Mouse (Mus musculus) embryonic facial prominence, embryonic 15.5 days (tissue): ENCODE results near the gene Spata13. TPM values are rescaled to one million over a fixed set of nuclear protein-coding genes. Genes with fewer than 3 reads are reported as not detected.

Experiments used
- ATAC-seq: fragments of 200-750 bp; cut with Nextera tagmentation; 2 replicates; pipeline ENCODE4 v1.8.0; 2017; ENCODE audit warnings: low read depth, moderate TSS enrichment; ENCODE audit not compliant: insufficient number of reproducible peaks, low FRiP score, low TSS enrichment
- H3K27ac ChIP-seq: fragments of 300-500 bp; sonication (generic); replicated peaks from 2 replicates; pipeline ENCODE4 v1.5.1; 2015; ENCODE audit warnings: mild to moderate bottlenecking, inconsistent platforms
- H3K27me3 ChIP-seq: fragments of 300-500 bp; sonication (generic); 2 replicates; pipeline ENCODE4 v1.6.1; 2015; ENCODE audit warnings: inconsistent platforms
- H3K36me3 ChIP-seq: fragments of 300-500 bp; sonication (generic); 2 replicates; pipeline ENCODE4 v1.6.1; 2015; ENCODE audit warnings: mild to moderate bottlenecking, inconsistent platforms
- H3K4me1 ChIP-seq: fragments of 300-500 bp; sonication (generic); 2 replicates; pipeline ENCODE4 v1.6.1; 2015; ENCODE audit warnings: inconsistent platforms
- H3K4me2 ChIP-seq: fragments of 300-500 bp; sonication (generic); replicated peaks from 2 replicates; pipeline ENCODE4 v1.6.1; 2015; ENCODE audit warnings: mild to moderate bottlenecking, inconsistent platforms
- H3K4me3 ChIP-seq: fragments of 300-500 bp; sonication (generic); replicated peaks from 2 replicates; pipeline ENCODE4 v1.5.1; 2015; ENCODE audit warnings: mild to moderate bottlenecking, inconsistent platforms
- H3K9ac ChIP-seq: fragments of 300-500 bp; sonication (generic); 2 replicates; pipeline ENCODE4 v1.6.1; 2015; ENCODE audit warnings: inconsistent platforms
- H3K9me3 ChIP-seq: fragments of 300-500 bp; sonication (generic); replicated peaks from 2 replicates; pipeline ENCODE4 v1.6.1; 2016; ENCODE audit warnings: inconsistent platforms
- WGBS: fragments of 180-500 bp; shearing (Covaris S2); methylation state at CpG from one replicate; pipeline ENCODE4 v1.1.7; 2015; 5-methylcytosine and 5-hydroxymethylcytosine counted together
- polyA plus RNA-seq: library from polyadenylated mRNA; unstranded; fragments of >200 nt; fragmentation: Nextera tagmentation; extraction: Ambion mirVana; gene quantifications from 2 replicates; pipeline ENCODE4 v1.2.1, GENCODE M21; 2015

Spata13 gene
- 15.3 and 16.1 TPM in 2 replicates for polyA plus RNA-seq

GRCm38 (mm10) chr14:60633961-60634864 is at the start of gene Spata13:
TSS of gene Spata13 (plus strand) at chr14:60634001.
- Histone ChIP-seq H3K9ac (peak within 1 kb of the TSS; percentile 39), H3K4me2 (peak within 1 kb of the TSS; percentile 99), H3K36me3 (no peaks in the 10 kb centered on the region), H3K27ac (peak within 1 kb of the TSS; percentile 70), H3K4me1 (peaks cover 35% of the 10 kb centered on the region), H3K4me3 (peak within 1 kb of the TSS; percentile 61), H3K9me3 (no peaks in the 10 kb centered on the region), H3K27me3 (no peaks in the 10 kb centered on the region; the same call in 1 of the 2 replicates)
- peak; percentile 90 for ATAC-seq
- under 1% methylated on average over 47 of the region's 50 CpGs for WGBS

- H3K9me3 ChIP-seq, result no peaks in the 10 kb centered on the region
- H3K36me3 ChIP-seq, result no peaks in the 10 kb centered on the region
- H3K4me2 ChIP-seq, result no peak overlapping the region
- ATAC-seq, result no peak
- no peak overlapping the region for H3K4me3 ChIP-seq
- no peak overlapping the region for H3K9ac ChIP-seq
- H3K4me1 ChIP-seq, result 0 out of 2 replicates have a peak, but pooled peaks cover 4% of the 10 kb centered on the region
- H3K27ac ChIP-seq, result no peak overlapping the region
- WGBS, result 50% methylated on average over 15 of the region's 15 CpGs
- no peaks in the 10 kb centered on the region for H3K27me3 ChIP-seq
Observed at GRCm38 (mm10) chr14:60586687-60587453, 46.9 kb upstream of the Spata13 start.

DNA sequence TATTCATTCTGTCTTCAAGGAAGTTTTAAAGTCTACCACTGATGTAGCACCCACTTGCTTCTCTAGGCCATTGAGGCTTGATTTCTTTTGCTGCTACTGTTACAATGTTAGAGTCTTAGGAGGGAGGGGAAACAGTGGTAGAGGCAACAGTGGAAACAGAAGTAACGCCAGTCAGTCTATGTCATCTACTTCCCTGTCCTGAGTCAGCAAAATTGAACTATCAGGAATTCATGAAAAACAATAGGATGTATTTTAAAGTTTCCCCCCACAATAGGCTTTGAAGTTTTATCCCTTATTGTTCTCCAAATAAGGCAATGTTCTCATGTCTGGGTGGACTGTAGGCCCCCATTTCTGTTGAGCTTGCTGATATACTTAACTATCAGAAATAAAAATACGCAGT is 44.8 kb upstream of the Spata13 start:
- WGBS, result 91% methylated on average over 2 of the region's 2 CpGs
- H3K4me2 ChIP-seq, result no peak overlapping the region
- peaks cover 11% of the 10 kb centered on the region; the same call in 1 of the 2 replicates for H3K4me1 ChIP-seq
- no peak overlapping the region for H3K4me3 ChIP-seq
- no peak overlapping the region for H3K27ac ChIP-seq
- H3K36me3 ChIP-seq, result no peaks in the 10 kb centered on the region
- ATAC-seq, result no peak
- H3K27me3 ChIP-seq, result no peaks in the 10 kb centered on the region
- no peak overlapping the region for H3K9ac ChIP-seq
- no peaks in the 10 kb centered on the region for H3K9me3 ChIP-seq

- Histone ChIP-seq H3K4me2 (no peak overlapping the region), H3K36me3 (no peaks in the 10 kb centered on the region), H3K4me3 (no peak overlapping the region), H3K27me3 (no peaks in the 10 kb centered on the region), H3K9ac (no peak overlapping the region), H3K27ac (peak overlapping the region; percentile 59), H3K4me1 (peaks cover 15% of the 10 kb centered on the region; the same call in 1 of the 2 replicates), H3K9me3 (no peaks in the 10 kb centered on the region)
- ATAC-seq, result no peak
- 63% methylated on average over 5 of the region's 5 CpGs for WGBS
Observed at GRCm38 (mm10) chr14:60592339-60592738, 41.5 kb upstream of the Spata13 start.

DNA sequence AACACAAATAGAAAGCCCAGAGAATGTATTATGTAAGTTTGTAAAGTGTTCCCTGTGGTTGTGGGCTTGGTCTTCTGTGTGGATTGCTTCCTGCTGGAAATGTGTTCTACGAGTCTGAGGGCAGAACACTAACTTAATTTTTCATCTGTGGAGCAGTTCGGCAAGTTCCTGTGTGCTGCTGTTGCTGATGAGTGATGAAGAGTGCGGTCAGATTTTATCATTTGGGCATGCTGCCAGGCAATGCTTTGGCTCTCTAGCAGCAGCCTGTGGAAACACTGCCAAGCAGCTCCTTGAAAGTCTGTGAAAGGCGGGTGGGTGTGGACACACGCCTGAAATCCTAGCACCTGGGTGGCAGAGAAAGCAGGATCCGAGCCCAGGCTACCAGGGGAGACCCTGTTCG is 41.0 kb upstream of the Spata13 start:
- Histone ChIP-seq H3K27ac (peak overlapping the region; percentile 59), H3K9ac (no peak overlapping the region), H3K4me3 (no peak overlapping the region), H3K36me3 (no peaks in the 10 kb centered on the region), H3K9me3 (no peaks in the 10 kb centered on the region), H3K4me2 (no peak overlapping the region), H3K27me3 (no peaks in the 10 kb centered on the region), H3K4me1 (peaks cover 19% of the 10 kb centered on the region; the same call in 1 of the 2 replicates)
- WGBS, result 30% methylated on average over 7 of the region's 7 CpGs
- ATAC-seq, result peak; percentile 69

DNA sequence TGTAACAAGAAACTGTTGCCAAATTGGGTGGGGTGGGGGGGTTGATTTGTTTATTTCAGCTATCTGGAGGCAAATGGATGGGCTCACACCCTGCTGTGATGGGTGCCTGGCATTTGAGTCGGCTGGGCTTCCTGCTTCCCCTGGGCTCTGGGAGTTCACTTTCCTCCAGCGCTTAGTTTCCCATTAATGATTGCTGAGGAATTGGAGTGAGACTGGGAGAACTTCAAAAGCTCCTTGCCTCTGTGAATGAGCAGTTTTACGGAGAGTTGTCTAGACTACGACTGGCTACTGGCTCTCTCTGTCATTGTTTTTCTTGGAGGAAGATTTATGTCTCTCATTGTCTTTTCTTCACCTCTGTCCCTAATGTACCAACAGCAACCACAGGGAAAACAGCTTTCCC is 36.2 kb upstream of the Spata13 start:
- H3K9me3 ChIP-seq, result no peaks in the 10 kb centered on the region
- WGBS, result 18% methylated on average over 4 of the region's 4 CpGs
- no peak overlapping the region for H3K4me3 ChIP-seq
- no peak overlapping the region for H3K4me2 ChIP-seq
- no peaks in the 10 kb centered on the region for H3K27me3 ChIP-seq
- peaks cover 15% of the 10 kb centered on the region; the same call in 1 of the 2 replicates for H3K4me1 ChIP-seq
- H3K9ac ChIP-seq, result no peak overlapping the region
- H3K27ac ChIP-seq, result no peak overlapping the region
- H3K36me3 ChIP-seq, result no peaks in the 10 kb centered on the region
- no peak for ATAC-seq

- H3K4me1 ChIP-seq, result peaks cover 8% of the 10 kb centered on the region; the same call in 1 of the 2 replicates
- H3K27ac ChIP-seq, result no peak overlapping the region
- no peak for ATAC-seq
- H3K36me3 ChIP-seq, result no peaks in the 10 kb centered on the region
- no peaks in the 10 kb centered on the region for H3K27me3 ChIP-seq
- no peak overlapping the region for H3K4me3 ChIP-seq
- H3K4me2 ChIP-seq, result no peak overlapping the region
- no peak overlapping the region for H3K9ac ChIP-seq
- WGBS, result 71% methylated on average over 2 of the region's 2 CpGs
- no peaks in the 10 kb centered on the region for H3K9me3 ChIP-seq
Observed at GRCm38 (mm10) chr14:60599044-60599443, 34.8 kb upstream of the Spata13 start.

GRCm38 (mm10) chr14:60605564-60605963 is 28.2 kb upstream of the Spata13 start:
- Histone ChIP-seq H3K9me3 (no peaks in the 10 kb centered on the region), H3K9ac (no peak overlapping the region), H3K4me2 (no peak overlapping the region), H3K4me1 (0 out of 2 replicates have a peak, but pooled peaks cover 6% of the 10 kb centered on the region), H3K27me3 (no peaks in the 10 kb centered on the region), H3K27ac (no peak overlapping the region), H3K36me3 (no peaks in the 10 kb centered on the region), H3K4me3 (no peak overlapping the region)
- ATAC-seq, result no peak
- WGBS, result 67% methylated on average over 2 of the region's 2 CpGs

- 48% methylated on average over 4 of the region's 4 CpGs for WGBS
- ATAC-seq, result 0 out of 2 replicates have a peak, but pooled peaks have one; percentile 29
Observed at GRCm38 (mm10) chr14:60606194-60606593, 27.6 kb upstream of the Spata13 start.

DNA sequence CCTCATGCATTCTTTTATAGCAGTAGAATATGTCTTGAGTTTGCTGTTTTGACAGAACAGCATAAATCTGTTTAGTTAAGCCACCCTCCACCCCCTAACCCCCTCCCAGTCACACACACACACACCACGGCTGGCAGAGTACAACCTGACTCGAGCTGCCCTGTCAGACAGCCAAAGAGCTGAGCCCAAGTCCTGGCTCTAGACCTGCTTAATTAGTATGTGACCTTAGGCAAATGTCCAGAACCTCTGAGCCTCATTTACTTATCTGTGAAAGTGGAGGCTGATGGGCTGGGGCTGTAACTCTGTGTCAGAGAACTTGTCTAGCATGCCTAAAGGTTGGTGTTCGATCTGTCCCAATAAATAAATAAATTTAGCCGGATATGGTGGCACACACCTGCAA is 26.1 kb upstream of the Spata13 start:
- WGBS, result 71% methylated on average over 4 of the region's 4 CpGs

More at GRCm38 (mm10) chr14:60606194-60606593, 27.6 kb upstream of the Spata13 start:
- H3K27ac ChIP-seq, result no peak overlapping the region
- no peak overlapping the region for H3K4me2 ChIP-seq
- no peaks in the 10 kb centered on the region for H3K27me3 ChIP-seq
- H3K9me3 ChIP-seq, result no peaks in the 10 kb centered on the region
- no peak overlapping the region for H3K4me3 ChIP-seq
- no peaks in the 10 kb centered on the region for H3K36me3 ChIP-seq
- H3K4me1 ChIP-seq, result 0 out of 2 replicates have a peak, but pooled peaks cover 6% of the 10 kb centered on the region
- H3K9ac ChIP-seq, result no peak overlapping the region

DNA sequence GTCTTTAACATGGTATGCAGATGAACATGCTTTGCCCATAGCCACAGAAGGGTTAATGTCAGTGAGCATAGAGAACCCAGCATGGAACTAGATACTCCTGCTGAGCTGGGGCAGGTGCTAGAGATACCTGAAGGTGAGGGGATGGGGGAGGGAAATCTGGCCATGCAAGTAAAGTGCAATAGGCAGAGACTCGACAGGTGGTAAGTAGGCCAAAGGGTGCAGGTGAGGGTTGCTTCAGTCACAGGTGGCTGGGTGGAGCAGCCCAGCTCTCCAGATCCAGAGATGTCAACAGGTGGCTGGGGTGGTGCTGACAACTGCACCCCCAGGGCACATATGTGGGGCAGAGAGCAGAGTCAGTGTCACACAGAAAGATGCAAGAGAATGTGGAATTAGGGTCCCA is 24.6 kb upstream of the Spata13 start:
- no peak for ATAC-seq
- 59% methylated on average over 1 of the region's 1 CpGs for WGBS
- H3K27ac ChIP-seq, result no peak overlapping the region

More for the DNA sequence above, 26.1 kb upstream of the Spata13 start:
- Histone ChIP-seq H3K9ac (no peak overlapping the region), H3K4me1 (0 out of 2 replicates have a peak, but pooled peaks cover 6% of the 10 kb centered on the region), H3K27me3 (no peaks in the 10 kb centered on the region), H3K27ac (no peak overlapping the region), H3K4me3 (no peak overlapping the region), H3K36me3 (no peaks in the 10 kb centered on the region), H3K4me2 (no peak overlapping the region), H3K9me3 (no peaks in the 10 kb centered on the region)
- no peak for ATAC-seq

More for the DNA sequence above, 24.6 kb upstream of the Spata13 start:
- H3K9me3 ChIP-seq, result no peaks in the 10 kb centered on the region
- H3K27me3 ChIP-seq, result no peaks in the 10 kb centered on the region
- H3K9ac ChIP-seq, result no peak overlapping the region
- H3K4me1 ChIP-seq, result 0 out of 2 replicates have a peak, but pooled peaks cover 6% of the 10 kb centered on the region
- no peak overlapping the region for H3K4me3 ChIP-seq
- H3K4me2 ChIP-seq, result no peak overlapping the region
- no peaks in the 10 kb centered on the region for H3K36me3 ChIP-seq
